Mouse (Mus musculus) forebrain, embryonic 11.5 days (tissue): Measurements from ENCODE around the gene Tmem132d. TPM values are rescaled to one million over a fixed set of nuclear protein-coding genes. Genes with fewer than 3 reads are reported as not detected.

Experiments
- ATAC-seq: fragments of 200-750 bp; cut with Nextera tagmentation; replicated peaks from 2 replicates; pipeline ENCODE4 v1.8.0; 2017; ENCODE audit warnings: moderate TSS enrichment; ENCODE audit not compliant: low FRiP score
- DNase-seq: peaks from one replicate; pipeline ENCODE4 v3.0.0-alpha.2; 2017; ENCODE audit warnings: low spot score
- H3K27ac ChIP-seq: fragments of 300-500 bp; sonication (generic); 2 replicates; pipeline ENCODE4 v1.5.1; 2014; ENCODE audit warnings: low read depth, low read length
- H3K27me3 ChIP-seq: fragments of 300-500 bp; sonication (generic); 2 replicates; pipeline ENCODE4 v1.6.1; 2014; ENCODE audit warnings: mild to moderate bottlenecking, low read length, mixed read lengths; ENCODE audit not compliant: control insufficient read depth, insufficient read depth
- H3K36me3 ChIP-seq: fragments of 300-500 bp; sonication (generic); 2 replicates; pipeline ENCODE4 v1.6.1; 2014; ENCODE audit warnings: mild to moderate bottlenecking, low read length, moderate library complexity, mixed read lengths; ENCODE audit not compliant: control insufficient read depth, insufficient read depth
- H3K4me1 ChIP-seq: fragments of 300-500 bp; sonication (generic); replicated peaks from 2 replicates; pipeline ENCODE4 v1.6.1; 2014; ENCODE audit warnings: low read length, mixed read lengths; ENCODE audit not compliant: control insufficient read depth, insufficient read depth
- H3K4me2 ChIP-seq: fragments of 300-500 bp; sonication (generic); 2 replicates; pipeline ENCODE4 v1.6.1; 2014; ENCODE audit warnings: low read depth, mild to moderate bottlenecking, low read length, moderate library complexity, mixed read lengths; ENCODE audit not compliant: severe bottlenecking
- H3K4me3 ChIP-seq: fragments of 300-500 bp; sonication (generic); 2 replicates; pipeline ENCODE4 v1.5.1; 2014; ENCODE audit warnings: low read depth, low read length
- H3K9ac ChIP-seq: fragments of 300-500 bp; sonication (generic); 2 replicates; pipeline ENCODE4 v1.6.1; 2014; ENCODE audit warnings: low read length
- H3K9me3 ChIP-seq: fragments of 300-500 bp; sonication (generic); 2 replicates; pipeline ENCODE4 v1.6.1; 2016; ENCODE audit warnings: low read length, mixed read lengths; ENCODE audit not compliant: control insufficient read depth
- WGBS: fragments of 180-500 bp; shearing (Covaris S2); extraction: QIAGEN DNeasy Blood & Tissue Kit; methylation state at CpG from one replicate; pipeline ENCODE4 v1.1.7; 2014; 5-methylcytosine and 5-hydroxymethylcytosine counted together
- polyA plus RNA-seq: library from polyadenylated mRNA; unstranded; fragments of >200 nt; fragmentation: Nextera tagmentation; extraction: Ambion mirVana; gene quantifications from 2 replicates; pipeline ENCODE4 v1.2.1, GENCODE M21; 2014

Tmem132d gene
- polyA plus RNA-seq, 1 experiment from 2014 or later: 0.56 TPM

DNA sequence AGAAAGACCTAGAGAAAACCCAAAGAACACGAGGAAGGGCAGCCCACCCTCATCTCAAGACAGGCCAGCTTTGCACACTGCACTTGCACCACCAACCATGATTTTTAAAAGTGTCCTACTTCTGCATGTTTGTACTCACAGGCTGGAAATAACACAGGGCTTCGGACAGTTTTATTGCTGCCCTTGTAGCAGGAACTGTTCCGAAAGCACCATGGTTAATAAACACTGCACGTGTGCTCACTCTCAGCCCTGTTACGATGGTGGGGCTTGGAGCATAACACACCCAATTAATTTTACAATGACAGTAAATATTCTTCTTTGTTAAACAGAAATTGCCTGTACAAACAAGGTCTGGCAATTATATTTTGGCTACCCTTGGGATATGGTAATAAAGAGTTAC, 357.4 kb downstream of the Tmem132d start:
- no peak overlapping the region for H3K4me2 ChIP-seq
- ATAC-seq: no peak
- WGBS: 84% methylated on average over 5 of the region's 5 CpGs

DNA sequence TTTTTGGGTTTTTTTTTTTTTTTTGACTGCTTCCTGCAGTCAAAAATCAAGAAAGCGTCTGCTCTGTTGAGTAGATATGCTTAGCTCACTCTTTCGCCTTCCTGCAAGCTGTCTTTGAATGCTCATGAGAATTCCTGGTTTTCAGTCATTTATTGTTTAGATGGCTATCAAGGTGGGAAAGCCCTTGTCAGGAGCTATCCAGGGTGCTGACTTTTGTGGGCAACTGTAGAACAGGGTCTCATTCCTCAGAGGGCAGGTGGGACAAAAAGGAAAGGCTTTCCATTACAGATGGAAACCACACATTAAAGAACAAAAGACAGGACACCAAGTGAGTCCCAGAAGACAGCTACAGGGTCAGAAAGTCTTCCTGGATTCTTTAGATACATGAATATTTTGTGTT, 360.3 kb downstream of the Tmem132d start:
- DNase-seq: no peak
- Histone ChIP-seq H3K27me3 (no peaks in the 10 kb centered on the region), H3K9me3 (no peaks in the 10 kb centered on the region), H3K27ac (no peak overlapping the region), H3K4me2 (no peak overlapping the region), H3K36me3 (no peaks in the 10 kb centered on the region), H3K4me1 (no peaks in the 10 kb centered on the region), H3K9ac (no peak overlapping the region), H3K4me3 (no peak overlapping the region)
- 86% methylated on average over 2 of the region's 2 CpGs for WGBS
- no peak for ATAC-seq

More for the DNA sequence above, 357.4 kb downstream of the Tmem132d start:
- H3K4me3 ChIP-seq: no peak overlapping the region
- no peak for DNase-seq
- no peak overlapping the region for H3K27ac ChIP-seq
- H3K9ac ChIP-seq: no peak overlapping the region
- no peaks in the 10 kb centered on the region for H3K36me3 ChIP-seq
- H3K4me1 ChIP-seq: no peaks in the 10 kb centered on the region
- no peaks in the 10 kb centered on the region for H3K9me3 ChIP-seq
- H3K27me3 ChIP-seq: no peaks in the 10 kb centered on the region

DNA sequence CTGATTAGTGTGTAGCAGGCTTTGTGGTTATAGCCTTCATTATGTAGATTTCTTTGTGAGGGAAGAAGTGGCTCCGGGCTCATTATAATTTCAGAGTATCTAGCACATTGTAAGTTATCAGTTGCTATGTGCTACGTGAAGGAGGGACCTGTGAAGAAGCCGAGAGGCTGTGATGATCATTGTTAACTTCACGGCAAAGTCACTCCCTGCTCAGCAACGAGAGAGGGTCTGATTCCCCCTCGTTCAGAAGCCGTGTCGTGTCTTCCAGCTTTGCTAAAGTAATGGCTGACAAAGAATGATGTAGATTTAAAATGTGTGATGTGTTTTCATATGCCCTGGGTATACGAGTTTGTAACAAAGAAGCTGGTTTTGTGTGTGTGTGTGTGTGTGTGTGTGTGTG, 391.1 kb downstream of the Tmem132d start:
- 83% methylated on average over 9 of the region's 9 CpGs for WGBS
- no peak for ATAC-seq
- no peak overlapping the region for H3K27ac ChIP-seq
- H3K9me3 ChIP-seq: no peaks in the 10 kb centered on the region
- no peaks in the 10 kb centered on the region for H3K27me3 ChIP-seq
- no peak overlapping the region for H3K9ac ChIP-seq
- no peak overlapping the region for H3K4me3 ChIP-seq
- DNase-seq: no peak
- no peaks in the 10 kb centered on the region for H3K36me3 ChIP-seq
- no peaks in the 10 kb centered on the region for H3K4me1 ChIP-seq
- no peak overlapping the region for H3K4me2 ChIP-seq

GRCm38 (mm10) chr5:128040036-128040435, 392.8 kb downstream of the Tmem132d start:
- ATAC-seq: no peak
- Histone ChIP-seq H3K9me3 (no peaks in the 10 kb centered on the region), H3K9ac (no peak overlapping the region), H3K36me3 (no peaks in the 10 kb centered on the region), H3K27ac (no peak overlapping the region), H3K4me3 (no peak overlapping the region), H3K4me2 (no peak overlapping the region), H3K27me3 (no peaks in the 10 kb centered on the region), H3K4me1 (no peaks in the 10 kb centered on the region)
- 81% methylated on average over 6 of the region's 6 CpGs for WGBS
- DNase-seq: no peak

DNA sequence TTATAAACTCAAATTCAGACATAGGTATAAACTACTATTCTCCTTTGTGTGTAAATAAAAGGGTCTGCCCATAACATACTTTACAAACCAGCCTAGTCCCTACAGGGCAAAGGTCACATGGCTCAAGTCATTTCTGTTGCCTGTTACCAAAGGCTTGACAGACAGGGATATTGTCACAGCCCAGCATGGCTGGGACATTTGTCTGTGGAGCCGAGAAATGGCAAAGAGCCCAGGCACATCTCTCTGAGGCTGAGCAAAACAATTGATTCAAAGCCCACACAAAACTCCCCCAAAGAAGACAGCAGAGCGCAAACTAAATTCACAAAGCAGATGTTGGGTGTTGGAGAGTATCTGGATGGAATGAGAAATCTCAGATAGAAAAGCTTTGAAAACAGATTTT, 405.8 kb downstream of the Tmem132d start:
- no peak for ATAC-seq
- H3K27ac ChIP-seq: no peak overlapping the region
- DNase-seq: no peak
- no peak overlapping the region for H3K9ac ChIP-seq
- H3K27me3 ChIP-seq: no peaks in the 10 kb centered on the region
- H3K4me1 ChIP-seq: no peaks in the 10 kb centered on the region
- WGBS: 24% methylated on average over 2 of the region's 2 CpGs
- H3K36me3 ChIP-seq: no peaks in the 10 kb centered on the region
- no peak overlapping the region for H3K4me3 ChIP-seq
- H3K4me2 ChIP-seq: no peak overlapping the region
- no peaks in the 10 kb centered on the region for H3K9me3 ChIP-seq

DNA sequence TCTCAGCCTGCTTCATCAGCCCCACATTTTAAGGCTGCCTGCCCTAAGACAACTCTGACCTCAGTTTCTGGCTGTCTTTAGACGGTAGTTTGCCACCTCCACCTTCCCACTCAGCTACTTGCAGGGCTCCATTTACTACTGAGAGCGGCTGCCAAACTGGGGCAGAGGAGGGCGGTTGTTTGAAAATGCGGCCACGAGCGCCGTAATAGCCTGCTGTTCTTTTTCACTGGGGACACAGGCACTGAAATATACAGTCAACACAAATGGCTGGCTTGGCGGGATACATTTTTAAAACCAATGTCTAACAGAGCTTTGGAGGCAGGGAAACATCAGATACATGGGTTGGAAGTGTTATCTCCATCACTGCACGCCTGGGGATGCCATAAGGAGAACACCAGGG, 428.2 kb downstream of the Tmem132d start:
- 70% methylated on average over 9 of the region's 9 CpGs for WGBS
- Histone ChIP-seq H3K4me2 (no peak overlapping the region), H3K36me3 (no peaks in the 10 kb centered on the region), H3K9me3 (no peaks in the 10 kb centered on the region), H3K27ac (no peak overlapping the region), H3K27me3 (no peaks in the 10 kb centered on the region), H3K9ac (no peak overlapping the region), H3K4me1 (no peaks in the 10 kb centered on the region), H3K4me3 (no peak overlapping the region)
- no peak for DNase-seq
- no peak for ATAC-seq

GRCm38 (mm10) chr5:127996526-127997245, 436.2 kb downstream of the Tmem132d start:
- Histone ChIP-seq H3K9ac (no peak overlapping the region), H3K36me3 (no peaks in the 10 kb centered on the region), H3K4me1 (no peaks in the 10 kb centered on the region), H3K27ac (no peak overlapping the region), H3K4me3 (no peak overlapping the region), H3K9me3 (no peaks in the 10 kb centered on the region), H3K4me2 (no peak overlapping the region), H3K27me3 (no peaks in the 10 kb centered on the region)
- DNase-seq (no peak), ATAC-seq (no peak)
- 86% methylated on average over 10 of the region's 10 CpGs for WGBS

DNA sequence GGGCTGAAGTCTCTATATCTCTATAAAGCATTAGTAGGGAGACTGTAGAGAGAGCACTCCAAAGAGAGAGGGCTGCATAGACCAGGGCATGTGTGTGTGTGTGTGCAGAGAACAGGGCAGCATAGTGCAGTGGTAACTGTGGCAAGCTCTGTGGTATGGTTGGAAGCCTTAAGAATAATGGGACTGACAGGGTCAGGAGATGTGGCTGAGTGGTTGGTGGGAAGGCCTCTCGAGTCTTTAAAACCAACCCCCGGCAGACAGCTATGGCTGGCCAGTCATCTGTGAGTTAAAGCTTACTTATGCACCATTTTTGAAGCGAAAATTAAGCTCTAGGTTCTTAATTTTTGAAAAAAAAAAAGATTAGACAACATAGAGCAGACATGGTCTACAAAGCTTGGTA, 439.4 kb downstream of the Tmem132d start:
- Histone ChIP-seq H3K4me2 (no peak overlapping the region), H3K9me3 (no peaks in the 10 kb centered on the region), H3K27me3 (no peaks in the 10 kb centered on the region), H3K4me1 (no peaks in the 10 kb centered on the region), H3K4me3 (no peak overlapping the region), H3K36me3 (no peaks in the 10 kb centered on the region), H3K9ac (no peak overlapping the region), H3K27ac (no peak overlapping the region)
- no peak for ATAC-seq
- no peak for DNase-seq
- WGBS: 85% methylated on average over 3 of the region's 3 CpGs

DNA sequence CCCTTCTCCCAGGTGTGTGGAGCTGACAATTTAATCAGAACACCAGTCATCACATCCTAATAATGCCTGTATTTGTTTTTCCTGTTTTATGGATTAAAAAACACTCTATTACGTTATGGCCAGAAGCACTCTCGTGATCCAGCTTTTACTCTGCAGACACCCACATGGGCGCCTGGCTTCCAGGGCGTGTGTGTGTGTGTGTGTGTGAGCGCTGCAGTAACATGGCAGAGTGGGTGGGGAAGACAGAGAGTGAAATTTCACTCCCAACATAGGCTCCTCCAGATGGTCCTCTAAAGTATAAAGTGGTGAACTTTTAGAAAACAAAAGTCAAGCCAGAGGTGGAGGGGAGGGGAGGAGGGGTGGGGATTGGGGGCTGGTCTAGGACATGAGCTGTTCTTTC, 442.1 kb downstream of the Tmem132d start:
- 96% methylated on average over 5 of the region's 5 CpGs for whole genome bisulfite sequencing

More for the DNA sequence above, 442.1 kb downstream of the Tmem132d start:
- Histone ChIP-seq H3K27ac (no peak overlapping the region), H3K4me2 (no peak overlapping the region), H3K4me3 (no peak overlapping the region), H3K4me1 (no peaks in the 10 kb centered on the region), H3K9me3 (no peaks in the 10 kb centered on the region), H3K27me3 (no peaks in the 10 kb centered on the region), H3K36me3 (no peaks in the 10 kb centered on the region), H3K9ac (no peak overlapping the region)
- ATAC-seq: no peak
- DNase-seq: no peak
